Mouse (Mus musculus) E14TG2a.4 (cell line): Measurements from ENCODE around the gene Ppan.

Experiments
- CTCF ChIP-seq: conservative IDR thresholded peaks from 2 replicates; pipeline ENCODE4 v1.5.1; 2014; ENCODE audit warnings: low read length
- NANOG ChIP-seq: IDR thresholded peaks from 2 replicates; pipeline ENCODE4 v1.6.1; 2014; ENCODE audit warnings: borderline replicate concordance, low read length, mixed read lengths
- POU5F1 ChIP-seq: IDR thresholded peaks from 2 replicates; pipeline ENCODE4 v1.6.1; 2014; ENCODE audit warnings: low read length, borderline replicate concordance

GRCm38 (mm10) chr9:20875021-20875790, 12.8 kb upstream of the Ppan start:
- TF ChIP-seq CTCF (no peak), NANOG (no peak), POU5F1 (no peak)
